Mouse (Mus musculus): ENCODE results near the gene Kmt2e. TPM values are rescaled to one million over a fixed set of nuclear protein-coding genes. Genes with fewer than 3 reads are reported as not detected.
A peak's percentile ranks its signal among the peaks of the same experiment; 100 is the strongest.
"Not testable (repeated sequence)": the region's sequence is repeated elsewhere in the genome, so short reads cannot be mapped to it uniquely, and the experiment has no call there.

Kmt2e gene
- total and polyA plus RNA-seq, 3 experiments, result 16.2 to 75.6 (median 29.3) TPM

GRCm38 (mm10) chr5:23444411-23444810, 10.2 kb downstream of the Kmt2e start (continued):
- no peak for TF ChIP-seq ELF1 (IDR thresholded peaks at IDR 0.05; ENCODE audit: low read depth, low read length)

DNA sequence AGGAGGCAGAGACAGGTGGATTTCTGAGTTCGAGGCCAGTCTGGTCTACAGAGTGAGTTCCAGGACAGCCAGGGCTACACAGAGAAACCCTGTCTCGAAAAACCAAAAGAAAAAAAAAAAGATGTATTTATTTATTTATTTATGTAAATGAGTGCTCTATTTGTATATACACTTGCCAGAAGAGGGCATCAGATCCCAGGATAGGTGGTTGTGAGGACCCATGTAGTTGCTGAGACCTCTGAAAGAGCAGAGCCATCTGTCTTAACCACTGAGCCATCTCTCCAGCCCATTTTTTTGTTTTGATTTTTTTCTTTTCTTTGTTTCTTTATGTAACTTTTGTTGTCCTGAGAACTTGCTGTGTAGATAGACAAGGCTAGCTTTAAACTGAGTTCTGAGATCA, 19.3 kb downstream of the Kmt2e start:
- H3K9ac ChIP-seq (ENCODE audit: control insufficient read depth, low read depth, low read length, poor library complexity, severe bottlenecking); H3K79me2 ChIP-seq (ENCODE audit: control insufficient read depth, insufficient read depth, low read length, poor library complexity); H3K9me3 ChIP-seq (replicated peaks; ENCODE audit: insufficient read depth, low read length); H3K4me3 ChIP-seq (ENCODE audit: control insufficient read depth in 1 of 2, insufficient read depth in 1 of 2, low read depth in 2 of 2, low read length in 2 of 2); H3K27ac ChIP-seq (ENCODE audit: control insufficient read depth, low read depth, low read length); H3K27me3 ChIP-seq (ENCODE audit: control insufficient read depth in 1 of 2, insufficient read depth in 2 of 2, low read length in 2 of 2); H3K4me1 ChIP-seq (ENCODE audit: control insufficient read depth in 1 of 2, insufficient read depth in 2 of 2, low read length in 2 of 2): not testable (repeated sequence)
- DNase-seq (ENCODE audit: low read depth, low spot score), result peak; percentile 41
- H3K36me3 ChIP-seq (ENCODE audit: control insufficient read depth in 1 of 2, insufficient read depth in 2 of 2, low read length in 2 of 2), result peaks cover 6 to 31% of the 10 kb centered on the region in 2 experiments
- TF ChIP-seq ZNF384 (IDR thresholded peaks at IDR 0.05; ENCODE audit: low read depth, low read length) (peak; percentile 46; the same call in 1 of the 2 replicates), CTCF (IDR thresholded peaks at IDR 0.05 in 2 of 3, conservative IDR thresholded peaks at IDR 0.05 in 1 of 3; ENCODE audit: control insufficient read depth in 1 of 3, insufficient read depth in 1 of 3, low read depth in 2 of 3, low read length in 3 of 3, poor library complexity in 1 of 3, severe bottlenecking in 1 of 3) (peak in 1 of 3 experiments; percentile 1; a peak in 1 of 6 replicates)

- Histone ChIP-seq H3K4me1 (ENCODE audit: control insufficient read depth in 1 of 2, insufficient read depth in 2 of 2, low read length in 2 of 2) (peaks cover 6 to 12% of the 10 kb centered on the region in 2 experiments), H3K36me3 (ENCODE audit: control insufficient read depth in 1 of 2, insufficient read depth in 2 of 2, low read length in 2 of 2) (peaks cover 22 to 62% of the 10 kb centered on the region in 2 experiments), H3K9ac (ENCODE audit: control insufficient read depth, low read depth, low read length, poor library complexity, severe bottlenecking) (no peak overlapping the region), H3K79me2 (ENCODE audit: control insufficient read depth, insufficient read depth, low read length, poor library complexity) (peaks cover 11% of the 10 kb centered on the region), H3K9me3 (replicated peaks; ENCODE audit: insufficient read depth, low read length) (no peaks in the 10 kb centered on the region), H3K27me3 (ENCODE audit: control insufficient read depth in 1 of 2, insufficient read depth in 2 of 2, low read length in 2 of 2) (no peaks in the 10 kb centered on the region), H3K27ac (ENCODE audit: control insufficient read depth, low read depth, low read length) (no peak overlapping the region), H3K4me3 (ENCODE audit: control insufficient read depth in 1 of 2, insufficient read depth in 1 of 2, low read depth in 2 of 2, low read length in 2 of 2) (no peak overlapping the region)
- TF ChIP-seq KAT2A (conservative IDR thresholded peaks at IDR 0.05; ENCODE audit: low read depth, low read length), result no peak
- TF ChIP-seq TAL1 (IDR thresholded peaks at IDR 0.05; ENCODE audit: low read length), result no peak
- TF ChIP-seq GABPA (IDR thresholded peaks at IDR 0.05; ENCODE audit: low read depth, low read length), result peak; percentile 61; the same call in 1 of the 2 replicates
- TF ChIP-seq CTCF (IDR thresholded peaks at IDR 0.05 in 2 of 3, conservative IDR thresholded peaks at IDR 0.05 in 1 of 3; ENCODE audit: control insufficient read depth in 1 of 3, insufficient read depth in 1 of 3, low read depth in 2 of 3, low read length in 3 of 3, poor library complexity in 1 of 3, severe bottlenecking in 1 of 3), result no peak
- TF ChIP-seq TBP (IDR thresholded peaks at IDR 0.05; ENCODE audit: low read depth, low read length), result no peak
- TF ChIP-seq SMC3 (IDR thresholded peaks at IDR 0.05; ENCODE audit: low read depth, low read length), result no peak
- TF ChIP-seq ELF1 (IDR thresholded peaks at IDR 0.05; ENCODE audit: low read depth, low read length), result no peak
- no peak for TF ChIP-seq ZNF384 (IDR thresholded peaks at IDR 0.05; ENCODE audit: low read depth, low read length)
- no peak for TF ChIP-seq MAZ (IDR thresholded peaks at IDR 0.05; ENCODE audit: low read depth, low read length)
- peak; percentile 78 for TF ChIP-seq ETS1 (IDR thresholded peaks at IDR 0.05; ENCODE audit: low read depth, low read length)
- no peak for TF ChIP-seq MAX (IDR thresholded peaks at IDR 0.05; ENCODE audit: low read length)
- no peak for TF ChIP-seq SIN3A (IDR thresholded peaks at IDR 0.05; ENCODE audit: low read length)
- TF ChIP-seq POLR2AphosphoS2 (IDR thresholded peaks at IDR 0.05; ENCODE audit: low read length), result no peak
- TF ChIP-seq HCFC1 (IDR thresholded peaks at IDR 0.05; ENCODE audit: low read depth, low read length), result no peak
- no peak for TF ChIP-seq MXI1 (IDR thresholded peaks at IDR 0.05; ENCODE audit: low read depth, low read length)
- no peak; the same call in 1 of the 2 replicates for TF ChIP-seq MAFK (IDR thresholded peaks at IDR 0.05; ENCODE audit: borderline replicate concordance, low read depth, low read length)
- TF ChIP-seq NELFE (IDR thresholded peaks at IDR 0.05; ENCODE audit: low read depth, low read length), result no peak
- peak; percentile 79 for DNase-seq (ENCODE audit: low read depth, low spot score)
These were observed 27.4 kb downstream of the Kmt2e start for GRCm38 (mm10) chr5:23461688-23462087.
